Mouse (Mus musculus): ENCODE data around the gene Tpk1. TPM values are rescaled to one million over a fixed set of nuclear protein-coding genes. Genes with fewer than 3 reads are reported as not detected.
A peak's percentile ranks its signal among the peaks of the same experiment; 100 is the strongest.

Gene Tpk1
- 13.5 and 16.7 TPM in 2 replicates for total RNA-seq (2014; rRNA removed)
- 6.2 and 6.6 TPM in 2 replicates for polyA plus RNA-seq (2012; rRNA removed)

DNA sequence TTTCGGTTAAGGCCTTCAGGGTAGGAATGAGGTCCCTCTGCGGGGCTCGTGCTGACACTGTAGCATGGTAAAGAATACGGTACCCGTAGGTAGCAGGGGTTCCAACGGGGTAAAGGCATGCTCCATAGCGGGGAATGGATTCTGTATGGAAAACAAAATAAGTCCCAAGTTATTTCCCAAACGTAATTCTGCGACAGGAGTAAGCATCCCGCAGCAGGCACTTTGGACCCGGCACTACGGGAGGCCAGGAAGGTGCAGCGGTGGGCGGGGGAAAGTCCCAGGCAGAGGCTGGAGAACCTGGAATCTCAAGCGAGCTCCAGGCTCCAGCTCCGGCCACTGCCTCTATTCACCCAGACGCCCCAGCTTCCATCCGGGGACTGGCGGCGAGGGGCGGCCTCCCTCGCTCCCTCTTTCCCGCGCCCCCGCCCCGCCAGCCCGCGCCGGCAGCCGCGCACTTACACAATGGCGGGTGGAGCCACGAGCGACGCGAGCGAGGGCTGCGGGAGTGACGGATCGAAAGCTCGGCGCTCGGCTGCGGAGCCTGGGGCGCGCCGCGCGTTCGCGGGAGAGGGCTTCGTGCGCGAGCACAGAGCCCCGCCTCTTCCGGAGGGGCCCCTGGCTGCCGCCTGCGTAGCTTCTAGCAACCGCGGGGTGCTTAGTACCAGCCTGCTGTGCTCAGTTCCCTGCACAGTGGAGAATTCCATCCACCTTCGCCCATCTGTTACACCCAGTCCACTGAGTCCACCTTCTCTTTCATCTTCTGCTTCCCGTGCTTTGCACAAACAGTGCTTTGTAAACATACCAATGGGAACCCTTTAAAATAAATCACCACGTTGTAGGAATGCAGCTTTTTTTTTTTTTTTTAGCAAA is at the start of gene Tpk1:
Tpk1 (minus strand) TSS at position 602 of the 870 bp plus-strand sequence.
- Histone ChIP-seq H3K36me3 (ENCODE audit: control insufficient read depth, insufficient read depth, low read length) (no peaks in the 10 kb centered on the region), H3K79me2 (ENCODE audit: control insufficient read depth, insufficient read depth, low read length) (no peaks in the 10 kb centered on the region), H3K4me1 (ENCODE audit: control insufficient read depth, insufficient read depth, low read length) (peaks cover 2% of the 10 kb centered on the region; the same call in 1 of the 2 replicates), H3K27me3 (ENCODE audit: control insufficient read depth, insufficient read depth, low read length) (no peaks in the 10 kb centered on the region), H3K4me3 (ENCODE audit: insufficient read depth, low read depth, low read length) (peak within 1 kb of the TSS; percentile 77), H3K9ac (ENCODE audit: low read depth, low read length) (peak within 1 kb of the TSS; percentile 86), H3K27ac (replicated peaks; ENCODE audit: insufficient read depth, low read depth, low read length) (peak within 1 kb of the TSS; percentile 83)
- peak; percentile 83 for DNase-seq (ENCODE audit: extremely low read depth, low read depth, low spot score)
- WGBS = under 1% methylated on average over 62 of the region's 63 CpGs
- TF ChIP-seq CTCF (IDR thresholded peaks at IDR 0.05; ENCODE audit: low read depth, low read length) = peak; percentile 25; the same call in 1 of the 2 replicates
- TF ChIP-seq POLR2A (IDR thresholded peaks at IDR 0.05; ENCODE audit: extremely low read depth, insufficient read depth, low read length) = peak; percentile 52; the same call in 1 of the 2 replicates

DNA sequence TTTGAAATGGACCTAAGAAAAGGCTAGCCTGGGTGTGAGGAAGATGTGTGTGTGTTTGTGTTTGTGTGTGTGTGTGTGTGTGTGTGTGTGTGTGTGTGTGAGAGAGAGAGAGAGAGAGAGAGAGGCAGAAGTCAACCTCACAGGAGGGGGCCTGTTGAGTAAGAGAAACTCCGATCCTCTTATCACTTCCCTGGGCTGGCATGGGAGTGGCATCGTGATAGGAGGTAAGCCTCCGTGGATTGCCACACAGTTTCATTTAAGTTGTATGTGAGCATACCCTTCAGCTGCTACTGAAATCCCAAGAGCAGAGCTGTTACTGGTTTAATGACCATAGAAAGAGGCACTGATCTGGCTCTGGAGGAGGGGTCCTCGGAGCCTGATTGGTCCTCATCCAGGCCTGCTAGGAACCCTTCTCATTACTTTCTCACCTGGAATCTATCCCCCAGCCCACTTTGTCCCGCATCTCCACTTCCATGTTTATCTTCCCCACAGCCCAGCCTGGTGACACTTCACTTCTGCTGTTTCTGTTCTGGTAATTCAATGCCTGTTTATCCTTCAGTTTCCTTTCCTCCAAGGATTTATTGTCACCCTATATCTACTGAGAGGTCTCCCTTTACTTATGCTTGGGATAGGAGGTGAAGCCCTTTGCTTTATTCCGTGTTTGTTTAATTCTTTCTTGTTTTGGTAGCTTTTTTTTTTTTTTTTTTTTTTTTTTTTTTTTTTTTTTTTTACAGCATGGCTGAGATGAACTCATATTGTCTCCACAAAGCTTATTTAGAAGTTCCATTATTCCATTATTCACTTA is 36.9 kb upstream of the Tpk1 start:
- Histone ChIP-seq H3K4me3 (ENCODE audit: insufficient read depth, low read depth, low read length) (no peak overlapping the region), H3K36me3 (ENCODE audit: control insufficient read depth, insufficient read depth, low read length) (no peaks in the 10 kb centered on the region), H3K27ac (replicated peaks; ENCODE audit: insufficient read depth, low read depth, low read length) (no peak overlapping the region), H3K27me3 (ENCODE audit: control insufficient read depth, insufficient read depth, low read length) (no peaks in the 10 kb centered on the region), H3K4me1 (ENCODE audit: control insufficient read depth, insufficient read depth, low read length) (no peaks in the 10 kb centered on the region), H3K9ac (ENCODE audit: low read depth, low read length) (no peak overlapping the region), H3K79me2 (ENCODE audit: control insufficient read depth, insufficient read depth, low read length) (no peaks in the 10 kb centered on the region)
- DNase-seq (ENCODE audit: extremely low read depth, low read depth, low spot score) = no peak
- WGBS = 56% methylated on average over 6 of the region's 6 CpGs
- TF ChIP-seq POLR2A (IDR thresholded peaks at IDR 0.05; ENCODE audit: extremely low read depth, insufficient read depth, low read length) (no peak), CTCF (IDR thresholded peaks at IDR 0.05; ENCODE audit: low read depth, low read length) (no peak)

DNA sequence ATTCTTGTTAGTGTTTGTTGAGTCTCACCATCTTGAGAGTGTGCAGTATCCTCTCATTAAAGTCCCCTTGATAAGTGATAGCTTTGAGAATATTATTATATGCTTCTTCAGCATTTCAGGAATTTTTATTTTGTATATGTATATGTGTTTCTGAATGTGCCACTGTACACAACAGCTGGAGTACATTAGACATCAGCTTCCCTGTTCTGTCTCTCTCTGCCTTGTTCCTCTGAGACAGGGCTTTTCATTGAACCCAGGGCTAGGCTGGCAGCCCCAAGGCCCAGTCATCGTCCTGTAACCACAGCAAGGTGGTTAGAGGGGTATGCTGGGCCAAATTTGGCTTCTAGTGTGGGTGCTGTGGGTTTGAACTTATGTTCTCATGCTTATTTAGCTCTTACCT is 25.8 kb upstream of the Tpk1 start:
- no peak for DNase-seq (ENCODE audit: extremely low read depth, low read depth, low spot score)
- H3K9ac ChIP-seq (ENCODE audit: low read depth, low read length) = no peak overlapping the region
- H3K4me3 ChIP-seq (ENCODE audit: insufficient read depth, low read depth, low read length) = no peak overlapping the region
- H3K27me3 ChIP-seq (ENCODE audit: control insufficient read depth, insufficient read depth, low read length) = no peaks in the 10 kb centered on the region
- no peak overlapping the region for H3K27ac ChIP-seq (replicated peaks; ENCODE audit: insufficient read depth, low read depth, low read length)
- no peaks in the 10 kb centered on the region for H3K79me2 ChIP-seq (ENCODE audit: control insufficient read depth, insufficient read depth, low read length)
- no peaks in the 10 kb centered on the region for H3K36me3 ChIP-seq (ENCODE audit: control insufficient read depth, insufficient read depth, low read length)
- TF ChIP-seq POLR2A (IDR thresholded peaks at IDR 0.05; ENCODE audit: extremely low read depth, insufficient read depth, low read length) = no peak
- no peak for TF ChIP-seq CTCF (IDR thresholded peaks at IDR 0.05; ENCODE audit: low read depth, low read length)
- 84% methylated on average over 1 of the region's 1 CpGs for WGBS
- H3K4me1 ChIP-seq (ENCODE audit: control insufficient read depth, insufficient read depth, low read length) = no peaks in the 10 kb centered on the region

- Histone ChIP-seq H3K27ac (replicated peaks; ENCODE audit: insufficient read depth, low read depth, low read length) (no peak overlapping the region), H3K79me2 (ENCODE audit: control insufficient read depth, insufficient read depth, low read length) (no peaks in the 10 kb centered on the region), H3K27me3 (ENCODE audit: control insufficient read depth, insufficient read depth, low read length) (no peaks in the 10 kb centered on the region), H3K4me1 (ENCODE audit: control insufficient read depth, insufficient read depth, low read length) (no peaks in the 10 kb centered on the region; the same call in 1 of the 2 replicates), H3K36me3 (ENCODE audit: control insufficient read depth, insufficient read depth, low read length) (no peaks in the 10 kb centered on the region), H3K9ac (ENCODE audit: low read depth, low read length) (no peak overlapping the region), H3K4me3 (ENCODE audit: insufficient read depth, low read depth, low read length) (no peak overlapping the region)
- WGBS = 49% methylated on average over 2 of the region's 2 CpGs
- TF ChIP-seq POLR2A (IDR thresholded peaks at IDR 0.05; ENCODE audit: extremely low read depth, insufficient read depth, low read length) (no peak), CTCF (IDR thresholded peaks at IDR 0.05; ENCODE audit: low read depth, low read length) (peak; percentile 32)
- DNase-seq (ENCODE audit: extremely low read depth, low read depth, low spot score) = peak; percentile 34
Measured at GRCm38 (mm10) chr6:43685985-43686384, 19.9 kb upstream of the Tpk1 start.

GRCm38 (mm10) chr6:43682535-43682934 is 16.5 kb upstream of the Tpk1 start:
- Histone ChIP-seq H3K36me3 (ENCODE audit: control insufficient read depth, insufficient read depth, low read length) (no peaks in the 10 kb centered on the region), H3K4me3 (ENCODE audit: insufficient read depth, low read depth, low read length) (no peak overlapping the region), H3K4me1 (ENCODE audit: control insufficient read depth, insufficient read depth, low read length) (no peaks in the 10 kb centered on the region; the same call in 1 of the 2 replicates), H3K9ac (ENCODE audit: low read depth, low read length) (no peak overlapping the region), H3K27me3 (ENCODE audit: control insufficient read depth, insufficient read depth, low read length) (no peaks in the 10 kb centered on the region), H3K27ac (replicated peaks; ENCODE audit: insufficient read depth, low read depth, low read length) (no peak overlapping the region), H3K79me2 (ENCODE audit: control insufficient read depth, insufficient read depth, low read length) (no peaks in the 10 kb centered on the region)
- no peak for DNase-seq (ENCODE audit: extremely low read depth, low read depth, low spot score)
- TF ChIP-seq POLR2A (IDR thresholded peaks at IDR 0.05; ENCODE audit: extremely low read depth, insufficient read depth, low read length) (no peak), CTCF (IDR thresholded peaks at IDR 0.05; ENCODE audit: low read depth, low read length) (no peak)
- WGBS = 96% methylated on average over 2 of the region's 2 CpGs
